ENCODE assay signal across 10 mouse cellular contexts in the genomic region with DNA sequence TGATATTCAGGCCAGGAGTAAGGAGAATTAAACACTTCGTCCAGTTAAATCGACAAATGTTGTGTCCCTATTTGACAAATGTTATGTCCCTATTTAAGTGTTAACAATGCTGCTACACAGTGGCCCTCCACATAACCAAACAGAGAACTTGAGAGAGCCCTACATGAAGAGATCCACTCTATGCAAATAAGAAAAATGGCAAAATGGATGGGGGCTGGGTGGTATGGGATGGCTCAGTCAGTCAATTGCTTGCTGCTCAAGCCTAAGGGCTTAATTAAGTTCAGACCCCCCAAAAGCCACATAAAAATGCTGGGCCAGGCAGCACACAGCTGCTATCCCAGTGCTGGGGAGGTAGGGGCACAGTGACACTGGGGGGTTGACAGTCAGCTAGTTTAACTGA. TPM values are rescaled to one million over a fixed set of nuclear protein-coding genes. Genes with fewer than 3 reads are reported as not detected.
DNase-seq lines count a peak whose midpoint lies in the region; ATAC-seq and TF ChIP-seq lines count a peak whose summit lies in the region.
"Had no signal": no experiment of that assay in that cellular context is flagged by ENCODE, and none has a peak within 500 bp of the region (broad histone marks: within the 10 kb centered on the region; RNA-seq: fewer than 3 reads in every experiment).

No protein-coding gene starts in this region.

- H3K9me3 ChIP-seq in heart, embryonic 15.5 days (replicated peaks), result no peaks in the 10 kb centered on the region
- H3K9me3 ChIP-seq in hindbrain, embryonic 13.5 days, result no peaks in the 10 kb centered on the region
- H3K9me3 ChIP-seq in midbrain, embryonic 15.5 days, result no peaks in the 10 kb centered on the region

- peaks cover 28% of the 10 kb centered on the region for H3K4me1 ChIP-seq in heart, embryonic 15.5 days (replicated peaks)
- H3K4me1 ChIP-seq in cortical plate, adult 2 months (ENCODE audit: control insufficient read depth, insufficient read depth, low read length), result no peaks in the 10 kb centered on the region; the same call in 1 of the 2 replicates
- H3K4me1 ChIP-seq in hindbrain, embryonic 13.5 days (replicated peaks), result peaks cover 23% of the 10 kb centered on the region
- peaks cover 10% of the 10 kb centered on the region for H3K4me1 ChIP-seq in midbrain, embryonic 15.5 days

- no peak for DNase-seq in heart, postnatal 25 days (ENCODE audit: low spot score)
- no peak for DNase-seq in urinary bladder, postnatal 14 days (ENCODE audit: low spot score)
- no peak for DNase-seq in kidney, postnatal 4 days
- DNase-seq in right cerebral cortex, postnatal 10 days (ENCODE audit: low spot score in 2 of 2), result no peak
- DNase-seq: thymus, postnatal 14 days had no signal

- H3K9ac ChIP-seq in heart, embryonic 15.5 days, result no peak overlapping the region
- no peak overlapping the region; the same call in 1 of the 2 replicates for H3K9ac ChIP-seq in hindbrain, embryonic 13.5 days
- H3K9ac ChIP-seq in midbrain, embryonic 15.5 days, result no peak overlapping the region

- H3K4me2 ChIP-seq in heart, embryonic 15.5 days, result no peak overlapping the region
- H3K4me2 ChIP-seq in hindbrain, embryonic 13.5 days, result no peak overlapping the region
- no peak overlapping the region for H3K4me2 ChIP-seq in midbrain, embryonic 15.5 days

- no peaks in the 10 kb centered on the region for H3K36me3 ChIP-seq in heart, embryonic 15.5 days
- H3K36me3 ChIP-seq in hindbrain, embryonic 13.5 days, result no peaks in the 10 kb centered on the region
- no peaks in the 10 kb centered on the region for H3K36me3 ChIP-seq in midbrain, embryonic 15.5 days (replicated peaks)

- TF ChIP-seq CTCF in cortical plate, adult 2 months (IDR thresholded peaks at IDR 0.05; ENCODE audit: extremely low read depth, insufficient read depth, low read length), result no peak

- no peak overlapping the region for H3K4me3 ChIP-seq in heart, embryonic 15.5 days
- no peak overlapping the region for H3K4me3 ChIP-seq in cortical plate, adult 2 months (ENCODE audit: insufficient read depth, low read length)
- no peak overlapping the region for H3K4me3 ChIP-seq in hindbrain, embryonic 13.5 days
- H3K4me3 ChIP-seq in midbrain, embryonic 15.5 days, result no peak overlapping the region

- TF ChIP-seq POLR2A in cortical plate, adult 2 months (IDR thresholded peaks at IDR 0.05; ENCODE audit: extremely low read depth, insufficient read depth, low read length), result no peak

- no peak for ATAC-seq in heart, embryonic 15.5 days (replicated peaks; ENCODE audit: insufficient number of reproducible peaks, insufficient read depth, low FRiP score, low read depth)
- ATAC-seq in hindbrain, embryonic 13.5 days (ENCODE audit: low FRiP score), result no peak
- ATAC-seq in midbrain, embryonic 15.5 days (replicated peaks), result no peak
- ATAC-seq: activated CD4-positive, CD25-positive, alpha-beta regulatory T cell, adult 4 months had no signal

- WGBS in heart, embryonic 15.5 days, result 79% methylated on average over 2 of the region's 2 CpGs
- WGBS in hindbrain, embryonic 13.5 days, result 45% methylated on average over 2 of the region's 2 CpGs
- 49% methylated on average over 2 of the region's 2 CpGs for WGBS in midbrain, embryonic 15.5 days

- intact Hi-C loops in heart, postnatal 25 days (cut with DNase I), result loop anchor here (5.0 kb wide), 1 partner anchor 37 kb away; the partner anchor contains the start of gene Dennd4a

- H3K27me3 ChIP-seq in heart, embryonic 15.5 days, result no peaks in the 10 kb centered on the region
- no peaks in the 10 kb centered on the region for H3K27me3 ChIP-seq in hindbrain, embryonic 13.5 days
- no peaks in the 10 kb centered on the region for H3K27me3 ChIP-seq in midbrain, embryonic 15.5 days (replicated peaks)

- H3K27ac ChIP-seq in heart, embryonic 15.5 days, result peak overlapping the region; percentile 77
- peak overlapping the region; percentile 60 for H3K27ac ChIP-seq in cortical plate, adult 2 months (ENCODE audit: insufficient read depth, low read length)
- peak overlapping the region; percentile 73 for H3K27ac ChIP-seq in hindbrain, embryonic 13.5 days
- H3K27ac ChIP-seq in midbrain, embryonic 15.5 days, result 0 out of 2 replicates have a peak overlapping the region, but pooled peaks have one; percentile 26

RNA-seq across cellular contexts. Expression of gene Dennd4a, which starts 36.3 kb away (rescaled TPM):
- 4.8 and 7.9 TPM in 2 replicates for polyA plus RNA-seq in heart, embryonic 15.5 days (2015; fragmentation: Nextera tagmentation; extraction: Ambion mirVana)
- total RNA-seq in heart, postnatal 25 days (2021), result 1 to 10 TPM; 6.9 to 7.9 TPM
- 41.8 and 41.9 TPM in 2 replicates for polyA plus RNA-seq in cortical plate, adult 2 months (2012; rRNA removed)
- polyA plus RNA-seq in hindbrain, embryonic 13.5 days (2015; fragmentation: Nextera tagmentation; extraction: Ambion mirVana), result 9.4 and 10.0 TPM in 2 replicates
- 10.9 and 12.0 TPM in 2 replicates for polyA plus RNA-seq in midbrain, embryonic 15.5 days (2015; fragmentation: Nextera tagmentation; extraction: Ambion mirVana)

RNA-seq across cellular contexts. Expression of gene Rab11a, which starts 37.3 kb away (rescaled TPM):
- polyA plus RNA-seq in heart, embryonic 15.5 days (2015; fragmentation: Nextera tagmentation; extraction: Ambion mirVana), result 277 and 323 TPM in 2 replicates
- total RNA-seq in heart, postnatal 25 days (2021), result 100 to 1,000 TPM; 170 to 191 TPM
- 221 and 230 TPM in 2 replicates for polyA plus RNA-seq in cortical plate, adult 2 months (2012; rRNA removed)
- 381 and 422 TPM in 2 replicates for polyA plus RNA-seq in hindbrain, embryonic 13.5 days (2015; fragmentation: Nextera tagmentation; extraction: Ambion mirVana)
- polyA plus RNA-seq in midbrain, embryonic 15.5 days (2015; fragmentation: Nextera tagmentation; extraction: Ambion mirVana), result 401 and 402 TPM in 2 replicates

Comparison
In these comparisons a context has a peak if more than half of its experiments do, and no peak if none do; other contexts are left out.
1. H3K27ac ChIP-seq: peak in every context shown above with its lines; median percentile 77 in heart, embryonic 15.5 days; 73 in hindbrain, embryonic 13.5 days; 60 in cortical plate, adult 2 months; 26 in midbrain, embryonic 15.5 days.